ENCODE assay signal across 17 mouse cellular contexts in the genomic region with DNA sequence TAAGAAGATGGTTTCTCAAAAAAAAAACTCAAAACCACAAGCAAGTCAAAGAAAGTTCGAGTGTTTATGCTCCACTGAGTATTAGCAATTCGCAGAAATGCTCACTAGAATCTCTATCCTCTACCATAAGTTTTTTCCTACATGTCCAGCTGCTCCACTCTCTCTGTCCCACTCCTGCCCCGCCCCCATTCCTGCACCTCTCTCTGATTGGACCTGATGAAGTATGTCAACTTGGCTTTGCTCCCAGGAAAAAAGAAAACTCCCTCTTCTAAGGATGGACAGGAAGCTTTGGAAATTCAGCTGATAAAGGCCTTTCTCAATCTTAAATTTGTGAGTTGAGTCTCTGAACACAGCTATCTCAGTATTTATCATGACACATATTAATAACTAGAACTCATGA.
A peak's percentile ranks its signal among the peaks of the same experiment; 100 is the strongest.
DNase-seq lines count a peak whose midpoint lies in the region; ATAC-seq and TF ChIP-seq lines count a peak whose summit lies in the region.
"Had no signal": no experiment of that assay in that cellular context is flagged by ENCODE, and none has a peak within 500 bp of the region (broad histone marks: within the 10 kb centered on the region; RNA-seq: fewer than 3 reads in every experiment).

No protein-coding gene starts in this region.

- no peaks in the 10 kb centered on the region for H3K27me3 ChIP-seq in heart, embryonic 10.5 days (ENCODE audit: insufficient read depth, poor library complexity, severe bottlenecking)
- H3K27me3 ChIP-seq in lung, embryonic 14.5 days (ENCODE audit: insufficient read depth, low read length): no peaks in the 10 kb centered on the region
- H3K27me3 ChIP-seq: embryonic facial prominence, embryonic 13.5 days; liver, embryonic 13.5 days; neural tube, embryonic 13.5 days; stomach, embryonic 15.5 days had no signal

- peak; percentile 7 for DNase-seq in adrenal gland, postnatal 14 days
- no peak for DNase-seq in adrenal gland, postnatal 36 days
- DNase-seq in heart, postnatal 4 days: peak; percentile 57
- DNase-seq in heart, embryonic 10.5 days (ENCODE audit: low spot score): no peak
- peak; percentile 84 for DNase-seq in lung, embryonic 14.5 days
- DNase-seq in lung, adult 18-20 months: no peak
- peak; percentile 56 for DNase-seq in testis, postnatal 10 days (ENCODE audit: low spot score)
- no peak for DNase-seq in testis, postnatal 14 days (ENCODE audit: low spot score)
- DNase-seq: cerebellum, adult 11-12 months; gastrocnemius, postnatal 14 days; kidney, adult 8-10 months; liver, embryonic 13.5 days; thymus, postnatal 14 days had no signal

- H3K4me1 ChIP-seq in heart, embryonic 10.5 days: no peaks in the 10 kb centered on the region
- 0 out of 2 replicates have a peak, but pooled peaks cover 3% of the 10 kb centered on the region for H3K4me1 ChIP-seq in lung, embryonic 14.5 days (ENCODE audit: insufficient read depth)
- H3K4me1 ChIP-seq: embryonic facial prominence, embryonic 13.5 days; forebrain, embryonic 10.5 days; liver, embryonic 13.5 days; neural tube, embryonic 13.5 days; stomach, embryonic 15.5 days had no signal

- peak; percentile 97 for ATAC-seq in lung, embryonic 14.5 days (ENCODE audit: insufficient read depth)

- WGBS in heart, embryonic 10.5 days: 70% methylated on average over 3 of the region's 3 CpGs
- 48% methylated on average over 3 of the region's 3 CpGs for WGBS in lung, embryonic 14.5 days

- H3K9me3 ChIP-seq in heart, embryonic 10.5 days: no peaks in the 10 kb centered on the region
- H3K9me3 ChIP-seq in lung, embryonic 14.5 days (ENCODE audit: low read depth, low read length): no peaks in the 10 kb centered on the region
- H3K9me3 ChIP-seq: embryonic facial prominence, embryonic 13.5 days; forebrain, embryonic 10.5 days; liver, embryonic 13.5 days; neural tube, embryonic 13.5 days; stomach, embryonic 15.5 days had no signal

- no peak overlapping the region for H3K4me3 ChIP-seq in heart, embryonic 10.5 days
- H3K4me3 ChIP-seq in lung, embryonic 14.5 days (ENCODE audit: low read depth, low read length): no peak overlapping the region
- H3K4me3 ChIP-seq: embryonic facial prominence, embryonic 13.5 days; forebrain, embryonic 10.5 days; liver, embryonic 13.5 days; neural tube, embryonic 13.5 days; stomach, embryonic 15.5 days had no signal

- no peak overlapping the region for H3K4me2 ChIP-seq in lung, embryonic 14.5 days
- H3K4me2 ChIP-seq: embryonic facial prominence, embryonic 13.5 days; liver, embryonic 13.5 days; neural tube, embryonic 13.5 days; stomach, embryonic 15.5 days had no signal

- TF ChIP-seq CTCF in lung, embryonic 14.5 days (IDR thresholded peaks at IDR 0.05; ENCODE audit: low read depth): no peak

- no peaks in the 10 kb centered on the region for H3K36me3 ChIP-seq in heart, embryonic 10.5 days
- no peaks in the 10 kb centered on the region for H3K36me3 ChIP-seq in lung, embryonic 14.5 days (ENCODE audit: insufficient read depth)
- H3K36me3 ChIP-seq: embryonic facial prominence, embryonic 13.5 days; forebrain, embryonic 10.5 days; liver, embryonic 13.5 days; neural tube, embryonic 13.5 days; stomach, embryonic 15.5 days had no signal

- H3K9ac ChIP-seq in lung, embryonic 14.5 days: no peak overlapping the region
- H3K9ac ChIP-seq: embryonic facial prominence, embryonic 13.5 days; liver, embryonic 13.5 days; neural tube, embryonic 13.5 days; stomach, embryonic 15.5 days had no signal

- H3K27ac ChIP-seq in heart, embryonic 10.5 days: no peak overlapping the region
- peak overlapping the region; percentile 44; the same call in 1 of the 2 replicates for H3K27ac ChIP-seq in lung, embryonic 14.5 days (ENCODE audit: low read depth)
- H3K27ac ChIP-seq: embryonic facial prominence, embryonic 13.5 days; forebrain, embryonic 10.5 days; liver, embryonic 13.5 days; neural tube, embryonic 13.5 days; stomach, embryonic 15.5 days had no signal

Comparison
In these comparisons a context has a peak if more than half of its experiments do, and no peak if none do; other contexts are left out.
1. DNase-seq: peak in adrenal gland, postnatal 14 days (single experiment), heart, postnatal 4 days (single experiment), lung, embryonic 14.5 days (single experiment) and testis, postnatal 10 days (single experiment); none in adrenal gland, postnatal 36 days (0 of 2), heart, embryonic 10.5 days (single experiment), lung, adult 18-20 months (0 of 2) and testis, postnatal 14 days (single experiment).